Mouse (Mus musculus): ENCODE results near the gene Cpt1a. TPM values are rescaled to one million over a fixed set of nuclear protein-coding genes. Genes with fewer than 3 reads are reported as not detected.

The Cpt1a gene
- 10 to 100 TPM; 72.1 to 83.3 TPM for total RNA-seq (2023)

GRCm38 (mm10) chr19:3322261-3322969, at the start of gene Cpt1a:
Cpt1a (plus strand) TSS chr19:3322334.

GRCm38 (mm10) chr19:3282572-3283467, 39.3 kb upstream of the Cpt1a start, which contains the start of the genes Mrpl21 and Ighmbp2:
Mrpl21 (plus strand) TSS chr19:3282901.
Ighmbp2 (minus strand) TSS chr19:3283017.

GRCm38 (mm10) chr19:3388629-3389057, 66.5 kb downstream of the Cpt1a start, which contains the start of gene Tesmin:
Tesmin (plus strand) TSS chr19:3388857.

GRCm38 (mm10) chr19:3414268-3414733, 92.2 kb downstream of the Cpt1a start, which contains the start of gene Gal:
Gal (minus strand) TSS chr19:3414544.

Other genes starting within 250 kb of the Cpt1a start
- 10 to 100 TPM; 22.4 to 26.8 TPM for gene Mrpl21, start 39.4 kb upstream of the Cpt1a start, total RNA-seq (2023)
- 1 to 10 TPM; 5.3 to 5.6 TPM for gene Ighmbp2, start 39.3 kb upstream of the Cpt1a start, total RNA-seq (2023)
- 1 to 10 TPM; 1.1 to 2.1 TPM for gene Tesmin, start 66.5 kb downstream of the Cpt1a start, total RNA-seq (2023)
- under 1 TPM in 1 of 2 experiments, not detected in 1; 0.84 TPM for gene Gal, start 92.2 kb downstream of the Cpt1a start, total RNA-seq (2023)